Mouse (Mus musculus) skeletal muscle tissue, adult 2 months (tissue): ENCODE data around the gene Epn1.

Experiments used
- DNase-seq: peaks from one replicate; pipeline ENCODE4 v3.0.0-alpha.2; 2012; ENCODE audit warnings: low read depth, low spot score

Gene Epn1

GRCm38 (mm10) chr7:5092831-5093510 is 12.9 kb downstream of the Epn1 start:
- no peak for DNase-seq

- no peak for DNase-seq
Measured at GRCm38 (mm10) chr7:5098769-5099168, 18.7 kb downstream of the Epn1 start.

GRCm38 (mm10) chr7:5099796-5100195 is 19.8 kb downstream of the Epn1 start:
- DNase-seq = no peak

- peak; percentile 51 for DNase-seq
Measured at GRCm38 (mm10) chr7:5101066-5101663, 21.1 kb downstream of the Epn1 start.

- DNase-seq = no peak
Measured at GRCm38 (mm10) chr7:5102564-5102963, 22.5 kb downstream of the Epn1 start.

GRCm38 (mm10) chr7:5108272-5108671 is 28.2 kb downstream of the Epn1 start:
- DNase-seq = no peak

- DNase-seq = no peak
Measured at GRCm38 (mm10) chr7:5109301-5109700, 29.3 kb downstream of the Epn1 start.

- DNase-seq = no peak
Measured at GRCm38 (mm10) chr7:5112701-5113100, 32.7 kb downstream of the Epn1 start.

- DNase-seq = no peak
Measured at GRCm38 (mm10) chr7:5116850-5117249, 36.8 kb downstream of the Epn1 start, which contains the start of gene Rfpl4. Rfpl4 (minus strand) TSS chr7:5116950.

- peak; percentile 22 for DNase-seq
Measured at GRCm38 (mm10) chr7:5125078-5125477, 45.0 kb downstream of the Epn1 start.

GRCm38 (mm10) chr7:5125549-5126406 is 45.7 kb downstream of the Epn1 start, which contains the start of gene Rasl2-9:
Rasl2-9 (minus strand) TSS chr7:5125950.
- DNase-seq = peak; percentile 35
